Mouse (Mus musculus): ENCODE measurements around the gene Ms4a4c. TPM values are rescaled to one million over a fixed set of nuclear protein-coding genes. Genes with fewer than 3 reads are reported as not detected.

Ms4a4c gene
- polyA plus RNA-seq (2017; shearing (Covaris generic)): 118 TPM

DNA sequence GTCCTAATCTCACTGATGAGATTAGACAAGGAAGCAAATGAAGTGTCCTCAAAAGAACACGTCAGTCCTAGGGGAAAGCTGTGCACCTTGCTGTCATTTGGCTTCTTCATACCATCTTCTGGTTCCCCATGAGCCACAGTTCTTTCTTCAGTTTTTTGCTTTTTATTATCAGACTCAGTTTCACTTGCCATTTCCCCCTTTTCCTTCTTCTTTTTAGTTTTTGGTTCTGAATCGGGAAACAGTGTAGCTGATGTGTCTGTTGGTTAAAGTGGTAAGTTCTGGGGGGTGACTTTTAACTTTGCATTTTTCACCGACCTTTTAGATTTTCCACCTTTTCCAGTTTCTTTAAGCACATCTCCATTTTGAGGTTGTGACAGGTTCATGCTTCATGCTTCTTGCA lies at the start of gene Ms4a4c:
Gene Ms4a4c, plus strand, starts transcription at position 244 of the 400 bp plus-strand sequence.

DNA sequence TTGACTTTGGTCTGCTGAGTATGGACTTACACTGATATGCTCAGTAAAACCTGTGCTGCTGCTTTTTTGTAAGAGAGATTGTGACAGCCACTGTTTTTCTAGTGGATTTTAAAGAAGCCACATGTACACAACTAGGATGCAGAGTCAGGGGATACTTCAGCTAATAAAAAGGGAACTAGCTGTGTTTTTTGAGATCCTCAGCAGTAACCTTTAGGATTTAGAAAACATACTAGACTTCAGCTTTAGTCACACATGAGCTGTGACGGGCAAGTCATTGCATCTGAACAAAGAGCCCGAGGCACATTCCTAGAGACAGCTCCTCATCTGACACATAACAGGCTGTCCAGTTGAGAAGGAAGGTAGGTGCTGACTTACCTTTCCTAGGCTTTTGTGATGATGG lies 29.3 kb upstream of the Ms4a4c start, which contains the start of gene Ms4a4a:
Gene Ms4a4a, plus strand, starts transcription at position 251 of the 400 bp plus-strand sequence.

DNA sequence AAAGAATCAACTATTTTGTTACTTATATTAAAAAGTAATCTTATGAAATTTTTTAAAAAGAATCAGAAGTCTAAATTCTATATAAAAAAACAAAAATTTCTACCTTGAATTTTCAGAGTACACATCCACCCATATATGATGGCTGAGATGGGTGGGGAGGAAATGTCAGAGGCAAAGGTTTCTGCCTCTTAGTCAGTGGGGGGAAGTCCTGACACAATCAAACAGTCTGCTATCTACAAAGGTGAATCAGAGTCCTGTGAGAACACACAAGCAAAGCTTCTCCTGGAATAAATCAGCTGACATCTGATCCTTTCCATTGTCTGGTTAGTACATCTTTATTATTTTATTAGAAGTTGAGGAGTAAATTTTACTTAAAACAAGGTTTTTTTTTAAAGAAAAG lies 38.8 kb downstream of the Ms4a4c start, which contains the start of gene Ms4a4b:
Gene Ms4a4b, plus strand, starts transcription at position 216 of the 400 bp plus-strand sequence.

DNA sequence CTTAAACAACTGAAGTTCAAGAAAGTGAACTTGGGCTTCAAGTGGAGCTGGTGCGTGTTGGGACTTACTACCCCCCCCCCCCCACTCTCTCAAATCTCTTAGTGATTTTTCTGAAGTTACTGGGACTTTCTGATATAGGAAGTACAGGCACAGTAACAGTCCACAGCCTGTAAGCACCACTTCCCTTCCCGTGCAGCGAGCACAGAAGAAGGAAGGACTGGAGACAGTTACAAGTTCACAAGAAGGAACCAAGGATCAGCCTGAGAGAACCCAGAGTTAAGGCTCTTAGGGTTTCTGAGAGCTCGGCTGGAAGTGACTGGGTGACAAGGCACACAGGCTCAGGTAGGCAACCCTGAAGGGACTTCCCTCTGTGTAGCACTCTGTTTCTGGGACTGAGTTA lies 64.6 kb downstream of the Ms4a4c start, which contains the start of gene Ms4a6c:
Gene Ms4a6c, plus strand, starts transcription at position 152 of the 400 bp plus-strand sequence.

Other genes starting within 250 kb of the Ms4a4c start
- not detected for gene 1700025F22Rik, start 239.4 kb upstream of the Ms4a4c start, polyA plus RNA-seq (2017; shearing (Covaris generic))
- gene Ms4a13, start 208.0 kb upstream of the Ms4a4c start, polyA plus RNA-seq (2017; shearing (Covaris generic)): not detected
- gene Ms4a12, start 172.3 kb upstream of the Ms4a4c start, polyA plus RNA-seq (2017; shearing (Covaris generic)): not detected
- 1.9 TPM for gene Ms4a1, start 138.5 kb upstream of the Ms4a4c start, polyA plus RNA-seq (2017; shearing (Covaris generic))
- gene Ms4a5, start 120.9 kb upstream of the Ms4a4c start, polyA plus RNA-seq (2017; shearing (Covaris generic)): not detected
- not detected for gene Ms4a14, start 90.3 kb upstream of the Ms4a4c start, polyA plus RNA-seq (2017; shearing (Covaris generic))
- gene Ms4a7, start 68.6 kb upstream of the Ms4a4c start, polyA plus RNA-seq (2017; shearing (Covaris generic)): 0.83 TPM
- 1.5 TPM for gene Ms4a4a, start 29.2 kb upstream of the Ms4a4c start, polyA plus RNA-seq (2017; shearing (Covaris generic))
- gene Ms4a4b, start 38.8 kb downstream of the Ms4a4c start, polyA plus RNA-seq (2017; shearing (Covaris generic)): 3,895 TPM
- gene Ms4a6c, start 64.6 kb downstream of the Ms4a4c start, polyA plus RNA-seq (2017; shearing (Covaris generic)): 19.0 TPM
- 287 TPM for gene Gm8369, start 81.2 kb downstream of the Ms4a4c start, polyA plus RNA-seq (2017; shearing (Covaris generic))
- 1,152 TPM for gene Ms4a6b, start 111.7 kb downstream of the Ms4a4c start, polyA plus RNA-seq (2017; shearing (Covaris generic))
- gene Ms4a4d, start 132.0 kb downstream of the Ms4a4c start, polyA plus RNA-seq (2017; shearing (Covaris generic)): 5.7 TPM
- gene Ms4a6d, start 200.1 kb downstream of the Ms4a4c start, polyA plus RNA-seq (2017; shearing (Covaris generic)): 15.4 TPM
- 0.18 TPM for gene Ms4a2, start 218.9 kb downstream of the Ms4a4c start, polyA plus RNA-seq (2017; shearing (Covaris generic))
- gene Ms4a3, start 236.1 kb downstream of the Ms4a4c start, polyA plus RNA-seq (2017; shearing (Covaris generic)): not detected

Measured in activated CD4-positive, CD25-positive, alpha-beta regulatory T cell, adult 9 weeks (primary cell).